Mouse (Mus musculus): ENCODE results near the gene Gm20708. TPM values are rescaled to one million over a fixed set of nuclear protein-coding genes. Genes with fewer than 3 reads are reported as not detected.

Gm20708 gene
- polyA plus RNA-seq, 2 experiments, result 0.08 to 0.28 TPM

- 86% methylated on average over 3 of the region's 3 CpGs for WGBS (ENCODE audit: insufficient replicate concordance)
- no peak overlapping the region for H3K9ac ChIP-seq (replicated peaks)
- DNase-seq (ENCODE audit: low read depth in 3 of 3, low spot score in 3 of 3), result no peak
- no peaks in the 10 kb centered on the region for H3K27me3 ChIP-seq (ENCODE audit: control insufficient read depth, insufficient read depth, low read length)
- H3K27ac ChIP-seq, result no peak overlapping the region
- peaks cover 16 to 18% of the 10 kb centered on the region in 2 experiments for H3K4me1 ChIP-seq (replicated peaks; ENCODE audit: control insufficient read depth in 2 of 2, insufficient read depth in 2 of 2, low read length in 1 of 2)
- ATAC-seq (ENCODE audit: insufficient read depth), result no peak
- TF ChIP-seq CTCF (IDR thresholded peaks at IDR 0.05; ENCODE audit: low read depth) (no peak), EP300 (IDR thresholded peaks at IDR 0.05; ENCODE audit: low read depth) (no peak)
- H3K9me3 ChIP-seq (ENCODE audit: control insufficient read depth, low read length), result no peaks in the 10 kb centered on the region
- no peak overlapping the region for H3K4me3 ChIP-seq (ENCODE audit: insufficient read depth in 1 of 2, low read depth in 2 of 2, low read length in 2 of 2)
- peaks cover 74% of the 10 kb centered on the region for H3K36me3 ChIP-seq (replicated peaks; ENCODE audit: control insufficient read depth, insufficient read depth, low read depth)
- no peak overlapping the region for H3K4me2 ChIP-seq (ENCODE audit: low read depth)
Measured at GRCm38 (mm10) chr11:117852875-117853274, 43.4 kb downstream of the Gm20708 start.

GRCm38 (mm10) chr11:117854241-117854640 lies 44.8 kb downstream of the Gm20708 start:
- no peak for TF ChIP-seq CTCF (IDR thresholded peaks at IDR 0.05; ENCODE audit: low read depth)
- no peak for TF ChIP-seq EP300 (IDR thresholded peaks at IDR 0.05; ENCODE audit: low read depth)
- ATAC-seq (ENCODE audit: insufficient read depth) (no peak), DNase-seq (ENCODE audit: low read depth in 3 of 3, low spot score in 3 of 3) (no peak)
- peaks cover 74% of the 10 kb centered on the region for H3K36me3 ChIP-seq (replicated peaks; ENCODE audit: control insufficient read depth, insufficient read depth, low read depth)
- no peak overlapping the region for H3K27ac ChIP-seq
- H3K4me2 ChIP-seq (ENCODE audit: low read depth), result no peak overlapping the region
- H3K4me1 ChIP-seq (replicated peaks; ENCODE audit: control insufficient read depth in 2 of 2, insufficient read depth in 2 of 2, low read length in 1 of 2), result peaks cover 10 to 13% of the 10 kb centered on the region in 2 experiments
- WGBS (ENCODE audit: insufficient replicate concordance), result 87% methylated on average over 9 of the region's 9 CpGs
- H3K4me3 ChIP-seq (ENCODE audit: insufficient read depth in 1 of 2, low read depth in 2 of 2, low read length in 2 of 2), result no peak overlapping the region
- no peak overlapping the region for H3K9ac ChIP-seq (replicated peaks)
- peaks cover 6% of the 10 kb centered on the region for H3K27me3 ChIP-seq (ENCODE audit: control insufficient read depth, insufficient read depth, low read length)
- H3K9me3 ChIP-seq (ENCODE audit: control insufficient read depth, low read length), result no peaks in the 10 kb centered on the region

DNA sequence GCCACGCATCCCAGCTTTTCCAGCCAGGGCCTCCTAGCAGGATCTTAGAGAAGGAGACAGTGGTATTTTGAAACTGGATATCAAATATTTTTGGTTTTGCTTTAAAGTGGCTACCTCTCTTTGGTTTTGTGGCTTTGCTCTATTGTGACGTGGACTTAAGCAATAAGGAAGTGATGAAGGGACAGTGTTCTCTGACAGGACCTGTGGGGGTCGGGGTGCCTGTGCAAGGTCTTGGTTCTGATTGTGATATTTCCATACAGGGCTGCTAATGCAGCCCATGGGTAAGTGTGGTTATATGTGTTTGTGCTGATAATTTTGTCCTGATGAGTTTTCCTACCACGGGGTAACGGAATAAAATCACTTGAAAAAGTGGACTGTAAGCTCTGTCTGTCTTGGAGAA lies 45.9 kb downstream of the Gm20708 start:
- Histone ChIP-seq H3K4me2 (ENCODE audit: low read depth) (no peak overlapping the region), H3K9me3 (ENCODE audit: control insufficient read depth, low read length) (no peaks in the 10 kb centered on the region), H3K27me3 (ENCODE audit: control insufficient read depth, insufficient read depth, low read length) (peaks cover 16% of the 10 kb centered on the region), H3K36me3 (replicated peaks; ENCODE audit: control insufficient read depth, insufficient read depth, low read depth) (peaks cover 70% of the 10 kb centered on the region), H3K4me3 (ENCODE audit: insufficient read depth in 1 of 2, low read depth in 2 of 2, low read length in 2 of 2) (no peak overlapping the region), H3K4me1 (replicated peaks; ENCODE audit: control insufficient read depth in 2 of 2, insufficient read depth in 2 of 2, low read length in 1 of 2) (peaks cover 7 to 10% of the 10 kb centered on the region in 2 experiments), H3K27ac (no peak overlapping the region), H3K9ac (replicated peaks) (no peak overlapping the region)
- 85% methylated on average over 5 of the region's 5 CpGs for WGBS (ENCODE audit: insufficient replicate concordance)
- ATAC-seq (ENCODE audit: insufficient read depth) (no peak), DNase-seq (ENCODE audit: low read depth in 3 of 3, low spot score in 3 of 3) (no peak)
- TF ChIP-seq EP300 (IDR thresholded peaks at IDR 0.05; ENCODE audit: low read depth), result no peak
- no peak for TF ChIP-seq CTCF (IDR thresholded peaks at IDR 0.05; ENCODE audit: low read depth)

- Histone ChIP-seq H3K4me1 (replicated peaks; ENCODE audit: control insufficient read depth in 2 of 2, insufficient read depth in 2 of 2, low read length in 1 of 2) (peaks cover 3 to 6% of the 10 kb centered on the region in 2 experiments; a peak in 3 of 4 replicates), H3K9me3 (ENCODE audit: control insufficient read depth, low read length) (no peaks in the 10 kb centered on the region), H3K4me2 (ENCODE audit: low read depth) (no peak overlapping the region), H3K27ac (no peak overlapping the region), H3K4me3 (ENCODE audit: insufficient read depth in 1 of 2, low read depth in 2 of 2, low read length in 2 of 2) (no peak overlapping the region), H3K36me3 (replicated peaks; ENCODE audit: control insufficient read depth, insufficient read depth, low read depth) (peaks cover 66% of the 10 kb centered on the region), H3K9ac (replicated peaks) (no peak overlapping the region), H3K27me3 (ENCODE audit: control insufficient read depth, insufficient read depth, low read length) (peaks cover 22% of the 10 kb centered on the region)
- TF ChIP-seq EP300 (IDR thresholded peaks at IDR 0.05; ENCODE audit: low read depth), result no peak
- TF ChIP-seq CTCF (IDR thresholded peaks at IDR 0.05; ENCODE audit: low read depth), result no peak
- 91% methylated on average over 1 of the region's 1 CpGs for WGBS (ENCODE audit: insufficient replicate concordance)
- DNase-seq (ENCODE audit: low read depth in 3 of 3, low spot score in 3 of 3) (no peak), ATAC-seq (ENCODE audit: insufficient read depth) (no peak)
Measured at GRCm38 (mm10) chr11:117855975-117856374, 46.5 kb downstream of the Gm20708 start.

GRCm38 (mm10) chr11:117857462-117857861 lies 48.0 kb downstream of the Gm20708 start:
- Histone ChIP-seq H3K4me1 (replicated peaks; ENCODE audit: control insufficient read depth in 2 of 2, insufficient read depth in 2 of 2, low read length in 1 of 2) (no peaks in the 10 kb centered on the region), H3K9ac (replicated peaks) (no peak overlapping the region), H3K4me2 (ENCODE audit: low read depth) (no peak overlapping the region), H3K9me3 (ENCODE audit: control insufficient read depth, low read length) (no peaks in the 10 kb centered on the region), H3K27me3 (ENCODE audit: control insufficient read depth, insufficient read depth, low read length) (peaks cover 34% of the 10 kb centered on the region), H3K36me3 (replicated peaks; ENCODE audit: control insufficient read depth, insufficient read depth, low read depth) (peaks cover 52% of the 10 kb centered on the region), H3K27ac (no peak overlapping the region), H3K4me3 (ENCODE audit: insufficient read depth in 1 of 2, low read depth in 2 of 2, low read length in 2 of 2) (no peak overlapping the region)
- no peak for TF ChIP-seq CTCF (IDR thresholded peaks at IDR 0.05; ENCODE audit: low read depth)
- TF ChIP-seq EP300 (IDR thresholded peaks at IDR 0.05; ENCODE audit: low read depth), result no peak
- ATAC-seq (ENCODE audit: insufficient read depth), result peak; percentile 14; the same call in 1 of the 2 replicates
- DNase-seq (ENCODE audit: low read depth in 3 of 3, low spot score in 3 of 3), result no peak
- WGBS (ENCODE audit: insufficient replicate concordance), result 91% methylated on average over 10 of the region's 10 CpGs
